Mouse (Mus musculus) bone marrow, adult 2 months (tissue): ENCODE data around the gene Eif4g3.

ENCODE experiments used
- CTCF ChIP-seq: fragments of 200-500 bp; IDR thresholded peaks from 2 replicates; pipeline ENCODE4 v1.5.1; 2011; ENCODE audit warnings: low read length, control low read depth; ENCODE audit not compliant: control insufficient read depth, insufficient read depth
- POLR2A ChIP-seq: fragments of 200-500 bp; IDR thresholded peaks from 2 replicates; pipeline ENCODE4 v1.6.1; 2011; ENCODE audit warnings: low read depth, mild to moderate bottlenecking, control low read depth, low read length, borderline replicate concordance; ENCODE audit not compliant: control insufficient read depth

DNA sequence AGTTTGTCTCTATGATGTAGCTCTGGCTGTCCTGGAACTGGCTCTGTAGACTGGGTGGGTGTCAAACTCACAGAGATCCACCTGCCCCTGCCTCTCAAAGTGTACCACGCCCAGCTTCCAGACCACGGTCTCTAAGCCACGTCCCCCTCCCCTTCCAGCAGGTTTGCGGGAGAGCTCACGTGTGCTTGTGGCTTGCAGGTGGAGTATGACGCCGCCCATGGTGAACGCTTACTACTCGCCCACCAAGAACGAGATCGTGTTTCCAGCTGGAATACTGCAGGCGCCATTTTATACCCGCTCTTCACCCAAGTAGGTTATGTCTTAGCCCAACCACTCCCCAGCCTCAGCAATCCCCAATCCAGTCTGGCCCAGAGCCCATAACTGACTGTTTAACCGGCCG is 36.6 kb upstream of the Eif4g3 start:
- TF ChIP-seq CTCF (no peak), POLR2A (no peak)
